Mouse (Mus musculus) kidney, adult 11 months (tissue): ENCODE measurements around the gene Adamts17.

ENCODE experiments used
- DNase-seq: peaks from one replicate; pipeline ENCODE4 v3.0.0; 2022

Adamts17 gene

DNA sequence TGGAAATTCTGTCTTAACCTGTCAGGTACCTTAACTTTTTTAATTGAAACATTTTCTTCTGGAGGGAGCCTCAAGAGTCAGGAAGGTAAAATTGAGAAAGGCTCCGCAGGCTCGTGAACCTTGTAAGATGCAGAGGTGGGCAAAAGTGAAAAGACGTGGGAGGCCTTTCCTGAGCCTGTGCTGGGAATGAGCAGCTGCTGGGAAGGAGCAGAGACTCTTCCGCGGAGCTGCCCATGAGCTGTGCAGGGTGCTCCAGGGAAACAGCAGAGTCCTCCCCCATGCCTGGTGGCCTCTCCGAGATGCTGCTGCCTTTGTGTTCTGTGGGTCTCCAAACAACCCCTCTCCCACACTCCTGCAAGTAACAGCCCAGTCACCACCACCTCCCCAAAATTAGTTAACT, 142.1 kb downstream of the Adamts17 start:
- DNase-seq: no peak

DNA sequence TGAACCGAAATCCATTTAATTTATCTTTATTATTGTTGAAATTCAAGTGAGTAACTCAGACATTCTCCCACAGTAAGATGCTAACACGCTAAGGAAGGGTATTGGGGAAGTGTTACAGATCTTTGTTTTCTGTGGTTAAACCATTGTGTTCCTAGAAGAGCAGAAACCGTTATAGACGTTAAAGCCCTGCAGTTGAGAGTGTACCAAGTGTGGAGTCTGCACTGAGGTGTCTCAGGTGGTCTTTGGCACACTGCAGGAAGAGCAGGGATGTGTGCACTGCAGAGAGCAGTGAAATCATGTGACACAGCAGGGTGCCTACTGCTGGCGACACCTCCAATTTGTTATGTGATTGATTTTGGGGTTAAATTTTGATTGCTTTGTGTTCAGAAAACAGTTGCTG, 142.5 kb downstream of the Adamts17 start:
- no peak for DNase-seq

DNA sequence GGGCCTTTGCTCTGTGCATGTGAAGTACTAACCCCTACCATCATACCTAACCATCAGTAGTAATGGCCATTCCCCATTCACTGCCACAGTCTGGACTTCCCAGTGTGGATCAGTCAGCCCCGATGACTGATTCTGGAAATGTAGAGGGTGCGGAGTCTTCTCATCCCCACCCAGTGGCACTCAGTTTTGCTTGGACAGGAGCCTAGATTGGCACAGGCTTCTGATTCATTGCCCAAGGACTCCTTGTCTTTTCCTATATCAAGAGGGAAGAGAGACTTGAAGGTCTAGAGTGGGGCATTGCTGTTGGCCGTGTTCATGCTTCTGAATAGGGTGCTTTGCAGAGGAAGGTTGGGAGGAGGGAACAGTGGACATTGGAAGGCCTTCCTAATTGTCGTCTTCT, 148.1 kb downstream of the Adamts17 start:
- no peak for DNase-seq

GRCm38 (mm10) chr7:66988441-66988840, 148.9 kb downstream of the Adamts17 start:
- DNase-seq: no peak

DNA sequence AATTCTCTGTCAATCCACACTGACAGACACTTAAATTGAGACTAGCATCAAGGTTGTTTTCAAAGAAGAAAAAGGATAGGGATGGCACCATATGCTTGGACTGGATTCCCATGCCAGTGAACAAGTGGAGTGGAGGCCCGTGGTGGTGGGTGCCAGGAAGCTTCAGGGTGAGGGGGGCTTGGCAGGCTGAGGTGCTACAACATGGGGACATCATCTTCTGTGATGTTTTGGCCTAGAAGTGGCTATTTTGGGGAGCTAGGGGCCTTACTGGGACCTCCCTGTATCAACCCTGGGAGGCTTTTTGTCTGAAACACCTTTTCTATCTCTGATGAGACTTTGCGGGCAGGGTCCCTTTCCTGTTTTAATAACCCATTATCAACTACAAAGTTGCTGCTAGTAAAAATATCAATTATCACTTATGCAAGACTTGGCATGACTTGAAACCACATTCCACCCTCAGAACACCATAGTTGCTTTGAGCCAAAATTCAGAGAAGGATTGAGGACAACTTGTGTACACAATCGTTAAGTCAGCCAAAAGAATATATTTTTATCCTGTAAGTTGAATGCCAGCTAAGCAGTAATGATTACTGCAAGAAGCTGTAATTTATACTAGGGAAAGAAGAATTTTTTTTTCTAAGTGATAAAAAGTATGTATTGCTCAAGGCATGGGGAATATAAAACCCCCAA, 150.0 kb downstream of the Adamts17 start:
- DNase-seq: no peak

DNA sequence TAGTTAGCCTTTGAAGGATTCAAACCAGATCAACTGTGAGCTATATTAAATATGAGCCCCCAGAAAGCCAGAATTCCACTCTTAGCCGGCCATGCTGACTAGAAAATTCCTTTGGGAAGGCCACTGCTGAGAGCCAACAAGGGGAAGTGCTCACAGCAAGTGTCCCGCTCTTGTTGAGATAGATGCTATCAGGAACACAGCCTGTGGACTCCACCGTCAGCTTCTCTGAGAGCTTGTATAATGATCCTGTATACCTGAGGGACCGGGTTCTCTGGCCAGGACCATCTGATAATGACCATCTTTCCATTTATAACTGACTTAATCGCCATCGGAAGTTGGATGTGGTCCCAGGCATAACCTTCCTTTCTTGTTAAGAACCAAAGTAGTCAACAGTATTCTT, 159.3 kb downstream of the Adamts17 start:
- no peak for DNase-seq

- no peak for DNase-seq
These were observed 164.1 kb downstream of the Adamts17 start for GRCm38 (mm10) chr7:67003648-67004047.

- no peak for DNase-seq
These were observed 164.7 kb downstream of the Adamts17 start for GRCm38 (mm10) chr7:67004220-67004619.

DNA sequence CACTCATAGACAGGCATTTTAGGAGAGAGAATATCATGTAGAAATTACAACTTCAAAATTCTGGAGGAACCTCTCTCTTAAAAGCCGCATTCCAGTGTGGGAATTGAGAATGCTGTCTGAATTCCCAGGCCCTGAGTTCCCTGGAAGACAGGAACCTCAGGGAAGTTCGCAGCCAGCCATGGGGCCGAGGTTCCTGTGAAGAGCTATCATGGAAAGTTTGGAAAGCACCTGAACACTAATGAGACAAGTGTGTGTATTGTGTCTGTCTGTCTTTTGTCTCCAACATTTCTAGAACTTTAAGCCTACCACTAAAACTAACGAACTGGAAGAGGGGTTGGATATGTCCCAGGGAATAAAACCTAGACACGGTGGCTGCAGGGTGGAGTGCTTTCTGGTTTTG, 170.3 kb downstream of the Adamts17 start:
- DNase-seq: no peak

DNA sequence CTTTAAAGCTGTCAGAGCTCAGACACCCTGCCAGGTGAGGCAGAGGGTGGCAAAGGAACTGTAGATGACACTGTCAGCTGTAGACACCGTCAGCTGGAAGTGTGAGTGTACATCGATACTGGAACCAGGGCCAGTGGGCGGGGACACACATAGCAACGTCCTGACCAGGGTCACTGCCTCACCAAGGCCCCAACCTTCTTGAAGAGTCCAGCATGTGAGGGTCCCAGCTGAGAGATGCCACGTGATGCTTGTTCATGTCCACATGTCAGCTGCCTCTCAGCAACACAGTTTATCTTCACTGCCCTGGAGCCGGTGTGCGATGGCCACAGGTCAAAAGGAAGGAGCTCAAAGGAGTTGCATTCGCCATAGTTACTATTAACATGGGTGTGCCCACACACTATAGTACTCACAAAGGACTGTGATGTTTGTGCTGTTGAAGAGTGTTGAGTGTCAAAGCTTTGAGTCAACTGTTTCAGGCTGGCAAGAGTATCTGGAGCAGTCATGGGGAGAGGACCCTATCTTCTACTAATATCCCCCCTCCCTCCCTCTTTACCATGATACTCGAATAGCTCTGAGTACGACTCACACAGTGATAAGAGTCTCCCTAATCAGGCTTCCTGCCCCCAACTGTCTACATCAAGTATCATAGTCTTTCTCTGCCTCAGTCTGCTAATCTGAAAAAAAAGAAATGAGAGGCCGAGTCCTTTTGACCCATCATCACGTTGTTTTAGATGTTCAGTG, 172.6 kb downstream of the Adamts17 start:
- DNase-seq: no peak

DNA sequence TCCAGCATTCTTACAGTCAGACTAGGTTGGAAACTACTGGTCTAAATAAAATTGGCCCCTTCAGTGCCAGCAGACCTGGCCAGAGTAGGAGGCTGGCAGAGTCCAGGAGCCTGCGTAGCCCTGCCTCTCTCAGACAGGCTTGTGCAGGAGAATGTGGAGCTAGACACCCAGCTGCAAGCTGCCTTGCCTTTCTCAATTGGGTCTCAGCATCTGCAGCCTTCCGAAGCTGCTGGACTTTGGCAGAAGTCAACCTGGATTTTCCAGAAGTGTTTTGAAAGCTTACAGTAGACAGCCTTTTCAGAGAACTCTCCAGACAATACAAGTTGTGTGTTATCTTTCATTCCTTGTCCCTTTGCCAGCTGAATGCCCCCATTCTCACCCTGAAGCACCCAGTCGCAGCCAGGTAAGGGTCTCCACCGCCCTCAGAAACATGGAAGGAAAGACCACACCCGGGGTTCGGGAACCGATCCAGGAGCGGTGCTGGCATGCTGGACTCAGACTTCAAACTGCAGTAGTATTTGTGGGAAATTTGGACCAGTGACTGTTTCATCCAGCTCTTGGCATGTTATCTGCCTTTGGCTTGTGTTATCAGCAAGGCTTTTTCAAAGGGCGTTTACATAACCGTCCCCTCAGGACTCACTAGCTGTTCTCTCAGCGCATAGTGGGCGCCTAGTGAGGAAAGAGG, 173.8 kb downstream of the Adamts17 start:
- DNase-seq: no peak

DNA sequence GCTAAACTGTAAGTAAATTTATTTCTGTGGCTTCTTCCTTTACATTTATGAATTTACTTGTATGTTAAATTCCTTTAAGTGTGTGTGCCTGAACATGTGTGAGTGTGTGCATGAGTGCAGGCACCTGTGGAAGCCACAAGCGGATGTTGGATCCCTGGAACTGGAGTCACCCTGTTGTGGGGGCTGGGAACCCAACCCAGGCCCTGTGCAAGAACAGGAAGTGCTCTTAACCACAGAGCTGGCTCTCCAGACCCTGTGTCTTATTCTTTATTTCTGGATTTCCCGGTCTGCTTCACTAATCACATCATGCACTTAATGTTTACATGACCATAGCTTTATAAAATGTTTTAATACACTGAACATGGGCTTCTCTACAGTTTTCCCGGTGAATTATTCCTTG, 180.4 kb downstream of the Adamts17 start:
- no peak for DNase-seq

DNA sequence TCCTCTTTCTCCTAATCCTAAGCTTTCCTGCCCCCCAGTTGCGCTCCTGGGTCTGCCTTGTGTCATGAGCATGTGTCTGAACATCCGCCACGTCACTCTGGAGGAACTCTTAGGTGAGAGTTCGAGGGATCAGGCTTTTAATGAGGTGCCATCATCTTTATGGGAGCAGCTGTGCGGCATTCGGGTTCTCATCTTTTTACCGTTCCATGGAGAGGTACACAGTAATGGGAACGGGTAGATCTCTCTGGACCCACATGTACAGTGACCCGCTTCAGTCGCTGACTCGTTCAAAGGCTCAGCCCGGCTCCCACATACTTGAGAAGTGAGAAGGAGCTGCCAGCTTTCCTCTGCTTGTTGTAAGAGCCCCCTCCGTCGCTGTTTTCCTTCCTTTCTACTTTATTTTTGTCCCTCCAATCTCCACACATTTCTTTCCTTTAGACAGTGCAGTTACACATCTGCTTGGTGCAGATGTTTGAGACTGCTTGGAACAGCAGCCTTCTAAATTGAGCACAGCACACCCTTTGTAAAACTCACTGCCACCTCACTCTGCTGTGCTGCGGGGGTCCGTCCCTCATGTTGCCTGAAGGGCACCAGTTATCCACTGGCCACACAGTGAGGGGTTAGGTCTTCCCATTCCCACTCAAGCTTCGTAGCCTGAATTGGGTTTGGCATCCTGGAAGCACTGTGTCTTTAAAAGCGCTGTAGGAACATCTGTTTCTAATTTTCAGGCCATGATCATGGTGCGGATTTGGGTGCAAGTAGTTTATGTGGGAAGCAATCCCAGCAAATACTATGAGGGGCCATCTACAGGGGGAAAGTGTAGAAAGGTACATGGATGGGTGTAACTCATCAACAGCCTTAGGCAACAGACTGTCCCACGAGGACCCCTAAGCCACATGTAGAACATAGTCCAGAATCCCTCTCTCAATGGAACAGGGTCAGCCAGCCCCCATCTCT, 186.9 kb downstream of the Adamts17 start:
- no peak for DNase-seq

DNA sequence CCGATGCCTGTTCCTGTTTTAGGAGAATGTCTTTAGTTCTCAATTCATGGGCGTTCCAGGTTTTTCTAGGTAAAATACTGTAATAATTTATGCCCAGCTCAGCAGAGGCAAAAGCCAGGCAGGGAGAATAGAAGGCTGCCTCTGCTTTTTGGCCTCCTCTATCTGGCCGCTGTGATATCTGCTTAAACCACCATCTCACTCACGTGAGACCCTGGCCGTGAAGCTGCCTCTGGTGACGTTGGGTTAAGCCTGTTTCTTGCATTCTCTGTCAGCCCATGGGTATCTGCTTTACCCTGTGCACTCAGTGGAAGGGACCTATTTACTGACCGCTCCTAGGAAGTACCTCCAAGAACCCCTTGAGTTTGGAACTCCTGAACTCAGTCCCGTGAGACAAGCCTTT, 187.7 kb downstream of the Adamts17 start:
- no peak for DNase-seq

DNA sequence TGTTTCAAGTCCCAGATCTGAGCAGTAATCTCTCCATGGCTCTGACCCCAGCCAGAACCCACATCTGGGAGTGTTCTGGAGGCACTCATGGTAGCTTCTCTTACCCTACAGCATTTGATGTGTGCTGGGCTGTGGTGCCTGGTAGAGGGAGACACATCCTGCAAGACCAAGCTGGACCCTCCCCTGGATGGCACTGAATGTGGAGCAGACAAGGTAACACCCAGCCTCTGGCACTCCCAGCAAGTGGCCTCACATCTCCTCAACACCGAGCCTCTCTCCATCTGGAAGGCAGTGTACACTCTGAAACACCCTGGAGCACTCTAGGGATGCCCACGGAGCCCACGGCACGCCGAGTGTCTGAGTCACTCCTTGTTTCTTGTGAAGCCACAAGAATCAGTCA, 188.2 kb downstream of the Adamts17 start:
- DNase-seq: no peak

DNA sequence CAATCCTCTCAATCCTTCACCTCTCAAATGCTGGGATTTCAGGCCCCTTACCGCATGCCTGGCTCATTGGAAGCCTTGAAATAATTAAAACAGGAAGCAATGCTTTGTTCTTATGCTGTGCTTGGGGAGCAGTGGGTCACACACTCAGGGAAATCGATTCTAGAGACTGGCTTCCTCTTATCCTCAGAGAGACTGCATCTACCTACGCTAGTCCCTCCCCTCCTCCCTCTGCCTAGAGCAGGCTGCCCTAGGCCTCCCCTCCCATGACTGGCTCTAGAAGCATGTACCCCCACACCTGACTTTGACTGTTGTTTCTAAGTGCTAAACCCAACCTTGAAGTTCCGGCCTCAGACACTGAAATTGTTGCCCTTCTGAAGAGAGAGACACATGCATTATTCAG, 189.4 kb downstream of the Adamts17 start:
- DNase-seq: no peak

DNA sequence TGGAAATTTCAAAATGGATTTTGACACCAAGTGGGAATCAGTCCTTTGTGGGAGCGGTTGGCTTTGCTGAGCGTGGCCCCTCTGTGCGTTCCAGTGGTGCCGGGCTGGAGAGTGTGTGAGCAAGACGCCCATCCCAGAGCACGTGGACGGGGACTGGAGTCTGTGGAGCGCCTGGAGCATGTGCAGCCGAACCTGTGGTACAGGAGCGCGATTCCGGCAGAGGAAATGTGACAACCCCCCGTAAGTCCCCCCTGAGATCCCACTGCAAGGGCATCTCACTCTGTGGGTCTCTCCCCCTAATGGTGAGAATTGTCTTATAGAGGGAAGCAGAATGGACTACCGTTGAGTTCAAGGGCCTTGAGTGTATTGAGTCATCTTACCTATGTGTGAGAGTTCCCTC, 189.9 kb downstream of the Adamts17 start:
- DNase-seq: no peak

DNA sequence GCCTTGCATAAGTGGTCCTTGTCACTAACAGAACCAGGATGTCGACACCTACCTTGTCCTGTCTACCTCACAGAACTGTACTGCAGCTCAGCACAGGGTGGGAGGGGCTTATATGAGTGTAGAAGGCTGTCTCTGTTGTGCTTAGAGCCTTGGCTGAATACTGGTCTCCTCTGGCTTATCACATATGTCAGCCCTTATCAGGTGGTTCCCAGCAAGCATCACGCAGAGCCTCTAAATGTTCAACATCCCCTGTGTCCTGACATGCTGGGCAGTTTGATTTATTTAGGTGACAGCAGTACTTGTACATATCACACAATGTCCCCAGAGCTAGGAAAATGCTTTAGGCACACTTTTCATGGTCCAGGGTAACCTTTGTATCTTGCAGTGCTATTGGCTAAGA, 191.7 kb downstream of the Adamts17 start:
- DNase-seq: no peak

DNA sequence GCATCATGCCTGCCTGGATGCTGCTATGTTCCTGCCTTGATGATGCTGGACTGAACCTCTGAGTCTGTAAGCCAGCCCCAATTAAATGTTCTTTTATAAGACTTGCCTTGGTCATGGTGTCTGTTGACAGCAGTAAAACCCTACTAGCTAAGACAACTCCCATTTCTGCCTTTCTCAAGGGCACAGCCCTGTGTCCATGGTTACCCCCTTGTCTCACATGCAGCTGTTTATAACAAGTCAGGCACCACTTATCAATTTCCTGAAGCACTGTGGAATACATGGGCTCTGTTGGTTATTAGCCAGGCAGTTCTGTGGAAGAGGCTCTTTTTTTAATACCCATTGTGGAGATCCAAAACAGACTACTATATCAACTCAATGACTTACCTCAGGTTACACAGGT, 193.1 kb downstream of the Adamts17 start:
- DNase-seq: no peak

DNA sequence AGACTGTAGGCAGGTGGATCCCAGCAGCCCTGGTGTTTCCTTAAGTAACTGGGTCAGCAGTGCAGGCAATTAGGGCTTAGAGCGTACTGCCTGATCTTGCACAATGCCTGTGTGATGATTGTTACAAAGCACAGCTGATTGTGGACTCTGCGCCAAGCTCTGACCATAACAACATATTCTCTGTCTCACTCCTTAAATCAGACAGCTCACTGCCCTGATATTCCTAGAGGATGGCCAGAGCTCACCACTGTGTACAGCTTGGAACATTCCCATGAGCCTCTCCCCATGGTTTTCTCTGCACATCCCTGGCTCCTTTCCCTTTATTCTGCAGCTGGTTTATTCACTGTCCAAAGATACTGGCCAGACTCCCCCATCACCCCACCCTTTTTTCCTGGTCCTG, 194.8 kb downstream of the Adamts17 start:
- DNase-seq: peak; percentile 32

GRCm38 (mm10) chr7:67035246-67035645, 195.7 kb downstream of the Adamts17 start:
- no peak for DNase-seq

GRCm38 (mm10) chr7:67035661-67036060, 196.1 kb downstream of the Adamts17 start:
- DNase-seq: no peak
